Mouse (Mus musculus): ENCODE measurements around the gene Ttc16.
A peak's percentile ranks its signal among the peaks of the same experiment; 100 is the strongest.

Ttc16 gene

DNA sequence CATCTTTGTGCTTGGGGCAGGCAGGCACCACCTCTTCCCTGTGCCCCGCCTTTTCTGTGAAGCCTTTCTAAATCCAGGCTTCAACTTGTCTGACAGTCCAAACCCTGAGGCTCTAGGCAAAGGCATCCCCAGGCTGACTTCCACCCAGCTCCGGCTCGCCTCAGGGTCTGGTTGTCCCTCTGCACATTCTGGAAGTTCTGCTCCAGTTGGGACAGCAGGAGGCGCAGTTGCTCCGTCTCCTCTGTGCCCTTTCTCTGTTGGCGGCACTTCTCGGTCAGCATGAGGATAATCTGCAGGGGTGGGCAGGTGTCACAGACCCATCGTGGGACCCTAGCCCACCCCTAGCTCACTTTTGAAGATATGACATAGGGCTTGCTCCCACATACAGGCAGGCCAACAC is 3.7 kb upstream of the Ttc16 start:
- peak in 1 of 2 experiments; percentile 58 for DNase-seq

GRCm38 (mm10) chr2:32778081-32778480 is 2.6 kb upstream of the Ttc16 start:
- no peak for DNase-seq

DNA sequence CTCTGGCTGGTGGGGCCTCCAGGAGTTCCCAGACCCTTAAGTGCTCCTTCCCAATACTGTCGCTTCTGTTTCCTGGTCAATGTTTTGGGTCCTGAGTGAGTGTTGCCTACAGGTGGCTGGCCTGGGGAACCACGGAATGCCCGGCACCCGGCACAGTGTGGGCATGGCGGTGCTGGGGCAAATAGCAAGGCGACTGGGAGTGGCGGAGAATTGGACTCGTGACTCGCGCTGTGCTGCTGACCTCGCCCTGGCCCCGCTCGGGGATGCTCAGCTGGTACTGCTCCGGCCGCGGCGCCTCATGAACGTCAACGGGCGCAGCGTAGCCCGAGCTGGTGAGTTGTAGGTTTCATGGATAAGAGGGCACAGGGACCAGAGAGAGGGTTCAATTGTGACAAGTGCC is 759 bp upstream of the Ttc16 start:
- no peak for DNase-seq

- DNase-seq = no peak
Measured at GRCm38 (mm10) chr2:32772626-32773279, 2.7 kb downstream of the Ttc16 start.

- DNase-seq = no peak
Measured at GRCm38 (mm10) chr2:32771886-32772285, 3.5 kb downstream of the Ttc16 start.

GRCm38 (mm10) chr2:32769327-32770085 is 5.9 kb downstream of the Ttc16 start:
- no peak for DNase-seq

GRCm38 (mm10) chr2:32768661-32769285 is 6.7 kb downstream of the Ttc16 start:
- DNase-seq = no peak

- DNase-seq = no peak
Measured at GRCm38 (mm10) chr2:32767241-32767640, 8.2 kb downstream of the Ttc16 start.

DNA sequence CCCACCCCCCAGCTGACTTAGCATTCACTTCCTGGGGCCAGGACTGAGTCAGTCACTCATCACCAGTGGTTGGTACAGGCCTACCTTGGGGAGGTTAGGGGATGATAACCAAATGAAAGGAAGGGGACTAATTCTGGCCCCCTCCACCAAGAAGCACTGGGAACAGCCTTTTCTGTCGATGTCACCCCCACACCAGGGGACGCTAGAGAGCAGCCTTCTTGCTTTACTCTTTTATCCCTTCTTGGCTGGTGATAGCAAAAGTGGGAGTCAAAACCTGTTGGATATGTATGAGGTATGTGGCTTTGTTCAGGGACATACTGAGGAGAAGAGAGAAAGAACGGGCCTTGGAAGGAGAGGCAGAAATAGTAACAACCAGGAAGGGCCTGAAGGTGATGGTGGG is 12.1 kb downstream of the Ttc16 start:
- no peak for DNase-seq

DNA sequence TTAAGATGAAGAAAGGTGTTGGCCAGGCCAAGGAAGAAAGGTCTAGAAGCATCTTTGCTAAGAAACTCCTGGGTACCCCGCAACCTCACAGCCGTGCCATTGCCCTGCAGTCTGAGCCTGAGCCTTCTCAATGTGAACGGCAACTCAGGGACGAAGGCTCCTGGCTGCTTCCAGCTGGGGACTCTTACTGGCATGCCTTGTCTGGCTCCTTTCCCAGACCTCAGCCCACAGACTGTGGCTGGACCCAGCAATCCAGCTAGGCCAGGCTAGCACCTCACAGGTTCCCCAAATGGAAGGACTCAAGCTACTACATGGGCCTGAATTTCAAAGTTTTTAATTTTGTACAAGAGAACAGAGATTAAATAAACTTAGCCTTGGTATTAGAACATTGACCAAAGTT is 13.6 kb downstream of the Ttc16 start:
- DNase-seq = no peak

DNA sequence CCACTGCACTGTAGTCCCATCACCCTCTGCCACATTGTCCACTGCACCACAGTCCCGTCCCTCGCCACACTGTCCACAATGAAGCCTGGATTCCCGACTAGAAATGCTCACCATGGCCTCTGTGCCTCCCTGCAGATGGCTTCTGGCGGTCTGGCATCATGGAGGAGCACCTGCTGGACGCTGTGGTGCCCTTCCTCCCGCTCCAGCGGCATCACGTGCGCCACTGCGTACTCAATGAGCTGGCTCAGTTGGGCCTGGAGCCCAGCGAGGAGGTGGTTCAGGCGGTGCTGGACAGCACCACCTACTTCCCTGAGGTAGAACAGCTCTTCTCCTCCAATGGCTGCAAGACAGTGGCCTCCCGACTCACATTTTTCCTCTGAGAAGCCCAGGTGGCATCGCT is 14.1 kb downstream of the Ttc16 start:
- DNase-seq = no peak

GRCm38 (mm10) chr2:32759001-32759400 is 16.4 kb downstream of the Ttc16 start:
- no peak for DNase-seq

- DNase-seq = no peak
Measured at GRCm38 (mm10) chr2:32758503-32758902, 16.9 kb downstream of the Ttc16 start.

- peak; percentile 94 to 95 for DNase-seq
Measured at GRCm38 (mm10) chr2:32757056-32757845, 18.2 kb downstream of the Ttc16 start, which contains the start of gene Tor2a. Tor2a (plus strand) TSS chr2:32757234.

DNA sequence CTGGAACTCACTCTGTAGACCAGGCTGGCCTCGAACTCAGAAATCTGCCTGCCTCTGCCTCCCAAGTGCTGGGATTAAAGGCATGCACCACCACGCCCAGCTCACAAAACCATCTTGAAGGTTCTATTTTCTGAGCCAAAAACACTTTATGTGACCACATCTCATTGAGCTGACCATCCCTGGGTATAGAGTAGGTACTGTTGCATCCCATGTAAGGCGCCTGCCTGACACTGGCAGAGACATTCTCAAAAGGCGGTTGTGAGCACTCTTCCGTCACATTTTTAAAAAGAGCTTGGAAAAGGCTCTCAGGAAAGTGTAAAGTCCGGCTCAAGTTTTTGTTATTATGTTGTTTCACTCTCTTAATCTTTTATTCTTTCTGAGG is 18.8 kb downstream of the Ttc16 start:
- DNase-seq = no peak

DNA sequence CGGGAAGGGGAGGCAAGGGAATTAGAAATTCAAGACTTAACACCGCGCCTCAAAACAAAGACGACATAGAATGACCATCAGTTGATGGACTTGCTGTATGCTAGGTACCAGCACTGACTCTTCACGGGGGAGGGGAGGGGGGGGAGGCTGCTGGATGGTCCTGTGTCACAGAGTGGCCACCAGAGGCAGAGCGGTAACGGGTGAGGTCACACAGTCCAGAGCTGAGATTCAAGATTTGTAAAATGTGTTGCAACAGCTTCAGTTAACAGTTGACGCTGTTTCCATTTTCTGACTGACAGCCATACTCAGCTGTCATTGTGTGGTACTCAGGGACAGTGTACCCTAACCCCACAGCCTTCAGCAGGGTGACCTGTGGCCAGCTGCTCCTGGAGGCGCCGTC is 23.3 kb downstream of the Ttc16 start:
- no peak for DNase-seq

DNA sequence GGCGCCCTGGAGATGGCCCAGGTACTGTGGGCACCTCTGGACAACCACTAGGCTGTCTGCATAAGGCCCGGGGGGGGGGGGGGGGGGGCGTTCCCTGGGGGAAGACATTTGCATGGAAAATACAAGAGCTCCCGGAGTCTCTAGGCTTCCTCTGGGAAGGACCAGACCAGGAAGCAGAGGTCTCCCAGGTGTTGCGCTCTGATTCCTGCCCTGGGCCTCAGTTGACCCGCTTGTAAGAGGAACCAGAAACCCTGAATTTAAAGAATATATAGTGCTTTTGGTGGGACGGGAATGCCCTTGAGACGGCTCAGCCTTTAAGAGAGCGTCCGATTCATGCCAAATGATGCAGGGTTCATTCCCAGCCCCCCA is 23.8 kb downstream of the Ttc16 start:
- no peak for DNase-seq

DNA sequence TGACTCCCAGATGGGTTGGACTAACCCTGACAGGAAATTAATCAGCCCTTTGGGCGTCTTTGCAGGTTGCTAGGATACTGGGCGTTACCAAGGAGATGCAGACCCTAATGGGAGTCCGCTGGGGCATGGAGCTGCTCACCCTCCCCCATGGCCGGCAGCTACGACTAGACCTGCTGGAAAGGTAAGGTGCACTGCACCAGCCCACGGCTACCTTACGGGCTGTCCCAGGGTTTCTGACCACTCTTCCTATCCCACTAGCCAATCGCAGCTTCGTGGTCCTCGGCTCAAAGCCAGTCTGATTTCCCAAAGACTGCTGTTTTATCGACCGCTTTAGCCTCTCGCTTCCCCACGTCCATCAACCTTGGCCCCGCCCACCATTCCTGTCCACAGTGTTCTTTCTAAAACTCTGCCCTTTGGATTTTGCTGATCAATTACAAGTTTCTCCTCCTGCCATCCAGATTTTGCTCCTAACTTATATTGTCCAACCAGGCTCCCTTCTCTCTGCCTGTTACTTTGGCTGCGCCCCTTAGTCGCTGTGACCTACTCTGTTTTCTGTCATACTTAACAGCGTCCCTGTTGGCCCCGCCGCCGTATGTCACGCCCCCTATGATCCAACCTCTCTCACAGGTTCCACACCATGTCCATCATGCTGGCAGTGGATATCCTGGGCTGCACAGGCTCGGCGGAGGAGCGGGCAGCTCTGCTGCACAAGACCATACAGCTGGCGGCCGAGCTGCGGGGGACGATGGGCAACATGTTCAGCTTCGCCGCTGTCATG is 24.4 kb downstream of the Ttc16 start:
- no peak for DNase-seq

DNA sequence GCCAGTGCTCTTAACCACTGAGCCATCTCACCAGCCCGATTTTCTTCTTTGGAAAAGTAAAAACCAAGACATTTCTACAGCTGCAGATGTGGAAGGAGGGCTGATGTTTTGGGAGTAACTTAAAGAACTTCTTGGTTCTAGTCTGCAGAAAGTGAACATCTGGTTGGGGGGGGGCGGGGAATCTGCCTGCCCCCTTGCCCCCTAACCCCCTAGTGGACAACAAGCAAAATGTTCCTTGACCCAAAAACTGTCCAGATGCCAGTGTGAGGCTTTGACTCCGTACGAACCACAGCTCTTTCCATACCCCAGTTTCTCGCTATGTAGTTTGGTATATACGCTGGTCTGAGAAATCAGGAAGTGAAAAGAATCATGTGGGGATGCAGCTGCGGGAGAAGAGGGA is 25.2 kb downstream of the Ttc16 start:
- DNase-seq = no peak

- DNase-seq = no peak
Measured at GRCm38 (mm10) chr2:32749082-32749481, 26.4 kb downstream of the Ttc16 start.

GRCm38 (mm10) chr2:32744272-32744982 is 31.0 kb downstream of the Ttc16 start:
- DNase-seq = no peak

GRCm38 (mm10) chr2:32742173-32742531 is 33.3 kb downstream of the Ttc16 start:
- DNase-seq = no peak
